Mouse (Mus musculus) c-Kit-positive CD71-positive TER-119-positive erythroid progenitor cells, embryonic 14.5 days (primary cell): Measurements from ENCODE around the gene Tmem211.

Source experiments
- DNase-seq: peaks from one replicate; pipeline ENCODE4 v3.0.0-alpha.2; 2013; ENCODE audit warnings: low spot score

The Tmem211 gene

DNA sequence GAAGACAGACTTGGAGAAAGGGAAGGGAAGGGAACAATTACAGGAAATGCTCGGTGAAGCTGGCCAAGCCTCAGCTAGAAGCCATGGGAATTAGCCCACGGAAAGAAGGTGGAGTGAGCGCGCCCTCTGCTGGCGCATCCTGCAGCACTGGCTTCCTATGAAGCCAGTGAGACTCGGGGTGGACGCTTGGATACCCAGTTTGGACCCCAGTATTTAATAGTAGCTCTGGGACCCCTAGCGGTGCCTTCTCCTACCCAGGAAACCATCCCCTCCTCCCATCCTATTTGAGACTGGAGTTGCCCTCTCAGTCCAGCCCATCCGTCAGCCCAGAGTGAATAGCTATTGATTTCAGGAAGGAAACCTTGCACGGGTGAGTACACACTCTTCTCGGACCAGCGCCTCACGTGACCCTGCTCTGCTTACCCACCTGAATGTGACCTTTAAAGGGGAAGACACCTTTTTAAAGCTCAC lies at the start of gene Tmem211:
TSS of gene Tmem211 (plus strand) at position 278 of the 471 bp plus-strand sequence.
- peak; percentile 28 for DNase-seq

DNA sequence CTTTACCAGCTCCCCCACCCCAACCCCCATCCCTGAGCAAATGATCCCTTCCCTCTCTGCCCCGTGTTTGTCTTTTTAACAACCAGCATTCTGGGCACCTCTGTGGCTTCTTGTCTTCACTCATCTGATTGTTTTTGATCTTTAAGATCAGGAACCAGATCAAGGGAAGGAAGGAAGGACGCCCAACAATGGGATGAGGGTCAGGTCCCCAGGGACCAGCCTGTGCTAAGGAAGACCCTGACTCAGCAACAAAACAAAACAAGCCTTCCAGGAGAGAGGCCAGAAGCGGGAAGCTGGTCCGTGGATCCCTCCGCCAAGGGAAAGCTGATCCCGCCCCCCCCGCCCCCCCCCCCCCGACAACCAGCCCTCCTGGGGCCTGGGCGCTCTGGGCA lies 47.3 kb upstream of the Tmem211 start:
- DNase-seq = no peak

DNA sequence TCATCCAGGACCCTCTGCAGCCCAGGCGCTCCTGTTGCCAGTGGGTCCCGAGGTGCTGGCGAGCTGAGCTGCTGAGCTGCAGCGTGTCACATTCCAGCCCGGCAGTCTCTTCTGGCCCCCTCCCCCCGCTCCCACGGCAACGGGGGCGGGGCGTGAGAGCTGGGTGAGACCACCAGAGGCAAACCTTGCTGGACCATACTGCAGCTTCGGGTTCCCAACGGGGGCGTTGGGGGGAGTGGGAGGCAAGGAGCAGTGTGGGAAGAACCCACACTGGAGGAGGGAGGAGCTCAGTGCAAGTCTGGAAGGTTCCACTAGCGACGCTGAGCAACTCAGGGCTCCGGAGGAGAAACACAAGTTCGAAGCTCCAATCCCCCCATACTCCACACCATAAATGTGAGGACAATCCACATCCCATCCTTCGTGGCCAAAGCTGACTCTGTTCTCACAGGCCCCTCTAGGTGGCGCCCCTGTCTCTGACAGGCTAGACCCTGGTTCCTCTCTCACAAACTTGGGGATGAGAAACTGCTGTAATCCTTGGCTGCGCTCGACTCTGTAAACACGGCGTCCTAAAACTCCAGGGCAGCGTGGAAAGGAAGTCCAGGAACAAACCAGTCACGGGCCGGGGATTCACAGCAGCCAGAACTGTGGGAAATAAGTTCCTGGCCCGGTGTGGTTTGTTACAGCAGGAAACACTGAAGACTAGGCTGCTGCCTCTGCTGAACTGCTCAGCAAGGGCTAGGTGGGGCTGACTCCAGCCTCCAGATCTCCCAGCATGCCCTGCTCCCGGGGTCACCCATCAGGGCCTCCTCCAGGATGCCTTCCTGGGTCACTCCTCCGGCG lies 46.6 kb upstream of the Tmem211 start:
- DNase-seq = peak; percentile 60

DNA sequence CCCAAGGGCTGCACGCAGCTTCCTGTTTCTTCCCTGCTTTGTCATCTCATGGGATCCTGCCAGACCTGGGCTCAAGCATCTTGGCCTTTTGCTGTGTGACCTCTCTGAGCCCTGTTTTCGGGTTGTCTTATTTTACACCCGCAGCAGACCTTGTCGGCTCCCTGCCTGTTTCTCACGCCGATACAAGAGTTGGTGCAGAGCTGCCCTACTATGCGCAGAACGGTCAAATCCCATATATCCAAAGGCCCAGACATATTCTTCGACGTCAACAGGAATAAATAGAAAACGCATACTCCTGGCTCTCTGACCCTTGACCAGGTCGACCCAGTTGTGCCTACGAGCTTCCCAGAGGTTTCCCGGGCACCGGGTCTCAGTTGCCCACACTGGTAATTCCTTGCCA lies 46.0 kb upstream of the Tmem211 start:
- no peak for DNase-seq

DNA sequence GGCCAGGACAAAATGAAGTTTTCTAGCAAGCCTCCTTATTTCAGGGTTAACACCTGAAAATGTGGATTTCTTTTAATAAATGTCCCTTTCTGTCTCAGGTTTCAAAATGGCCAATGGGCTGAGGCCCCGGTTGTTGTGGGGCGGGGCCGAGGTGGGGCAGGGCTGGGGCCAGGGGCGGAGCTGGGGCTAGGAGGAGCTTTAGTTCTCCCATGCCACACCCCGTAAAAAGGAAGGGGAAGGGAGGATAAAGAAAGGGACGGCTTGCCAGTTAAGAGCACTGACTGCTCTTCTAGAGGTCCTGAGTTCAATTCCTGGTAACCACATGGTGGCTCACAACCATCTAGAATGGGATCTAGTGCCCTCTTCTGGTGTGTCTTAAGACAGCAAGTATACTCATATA lies 45.3 kb upstream of the Tmem211 start:
- peak; percentile 38 for DNase-seq

DNA sequence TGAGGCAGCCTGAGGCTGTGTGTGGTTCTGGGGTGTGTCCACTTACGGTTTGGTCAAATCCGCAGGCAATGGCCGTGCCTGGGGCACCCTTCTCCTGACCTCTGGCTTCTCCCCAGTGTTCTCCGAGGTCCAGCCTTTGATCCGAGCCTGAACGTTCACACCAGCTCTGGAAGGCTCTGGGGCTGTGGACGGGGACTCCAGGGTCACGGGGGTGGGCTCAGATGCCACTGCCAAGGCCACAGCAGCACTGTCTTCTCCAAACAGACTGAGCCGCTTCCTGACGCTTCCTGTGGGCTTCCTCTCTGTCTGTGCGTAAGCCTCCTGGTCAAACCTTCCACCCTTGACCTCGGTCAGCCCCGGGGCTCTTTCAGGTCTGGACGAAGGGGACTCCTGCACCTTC lies 36.2 kb upstream of the Tmem211 start:
- no peak for DNase-seq

DNA sequence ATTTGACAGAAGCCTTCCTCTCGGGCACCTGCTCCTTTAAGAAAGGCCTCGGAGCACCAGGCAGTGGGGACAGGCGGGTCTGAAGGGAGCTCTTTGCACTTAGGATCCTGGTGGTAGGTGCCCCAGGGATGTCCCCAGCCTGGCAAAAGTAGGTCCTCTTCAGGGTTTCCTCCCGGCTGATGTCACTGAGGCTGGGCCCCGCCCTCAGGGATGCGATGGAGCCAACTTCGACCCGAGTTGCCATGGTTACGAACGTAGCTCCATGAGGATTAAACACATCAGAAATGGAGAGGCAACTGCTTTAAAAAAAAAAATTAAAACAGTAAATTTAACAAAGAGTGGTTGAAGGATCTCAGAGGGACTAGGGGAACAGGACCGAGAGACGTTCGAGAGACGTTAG lies 34.8 kb upstream of the Tmem211 start:
- no peak for DNase-seq

DNA sequence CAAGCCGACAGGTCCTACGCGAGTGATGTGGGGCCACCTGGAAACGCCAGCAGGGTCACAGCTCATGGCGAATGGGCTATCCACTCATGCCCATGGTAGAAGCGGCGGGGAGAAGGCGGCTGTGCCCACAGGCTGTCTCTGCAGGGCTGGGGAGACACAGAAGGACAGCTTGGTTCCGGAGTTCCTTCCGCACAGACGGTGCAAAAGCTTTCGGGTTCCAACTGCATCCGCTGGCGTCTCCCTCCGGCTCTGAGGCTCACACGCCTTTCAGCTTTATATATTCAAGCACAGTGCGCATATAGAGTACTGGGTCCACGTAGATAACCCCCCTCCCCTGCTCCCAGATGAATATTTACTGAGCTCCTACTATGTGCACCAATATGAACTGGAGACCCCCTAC lies 32.9 kb upstream of the Tmem211 start:
- no peak for DNase-seq

DNA sequence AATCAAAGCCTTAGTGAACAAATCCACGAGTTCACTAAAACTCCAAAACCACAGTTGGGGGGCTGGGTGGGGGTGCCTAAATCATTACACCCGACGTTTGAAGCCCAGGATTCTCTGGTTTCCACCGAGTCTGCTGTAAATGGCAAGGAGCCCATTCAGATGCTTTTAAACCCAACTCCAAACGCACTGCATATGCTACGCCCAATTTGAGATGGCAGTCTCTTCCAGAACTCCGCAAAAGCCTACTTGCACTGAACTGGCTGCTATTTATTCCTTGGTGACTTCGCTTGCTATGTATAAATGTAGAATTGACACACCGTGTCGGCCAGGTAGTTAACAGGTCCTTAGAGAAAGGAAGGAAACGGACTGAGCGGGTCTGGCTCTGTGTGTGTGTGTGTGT lies 31.3 kb upstream of the Tmem211 start:
- no peak for DNase-seq

DNA sequence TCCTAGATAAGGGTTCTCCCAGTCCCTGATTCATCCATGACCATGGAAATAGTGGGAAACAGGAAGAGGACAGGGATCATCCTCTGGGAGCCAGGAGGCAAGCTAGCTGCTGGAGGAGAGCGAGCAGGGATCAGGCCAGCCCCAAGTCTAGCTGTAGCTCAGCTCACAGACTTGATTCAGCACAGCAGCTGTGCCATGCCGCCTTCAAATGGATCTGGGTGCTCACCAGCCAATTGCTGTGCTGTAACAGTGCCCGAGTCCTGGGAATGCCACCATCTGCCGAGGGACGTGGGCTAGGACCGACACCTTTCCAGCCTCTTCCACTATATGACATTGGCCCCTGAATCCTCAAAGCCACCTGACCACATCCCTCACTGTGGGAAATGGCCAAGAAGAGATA lies 30.8 kb upstream of the Tmem211 start:
- DNase-seq = no peak

DNA sequence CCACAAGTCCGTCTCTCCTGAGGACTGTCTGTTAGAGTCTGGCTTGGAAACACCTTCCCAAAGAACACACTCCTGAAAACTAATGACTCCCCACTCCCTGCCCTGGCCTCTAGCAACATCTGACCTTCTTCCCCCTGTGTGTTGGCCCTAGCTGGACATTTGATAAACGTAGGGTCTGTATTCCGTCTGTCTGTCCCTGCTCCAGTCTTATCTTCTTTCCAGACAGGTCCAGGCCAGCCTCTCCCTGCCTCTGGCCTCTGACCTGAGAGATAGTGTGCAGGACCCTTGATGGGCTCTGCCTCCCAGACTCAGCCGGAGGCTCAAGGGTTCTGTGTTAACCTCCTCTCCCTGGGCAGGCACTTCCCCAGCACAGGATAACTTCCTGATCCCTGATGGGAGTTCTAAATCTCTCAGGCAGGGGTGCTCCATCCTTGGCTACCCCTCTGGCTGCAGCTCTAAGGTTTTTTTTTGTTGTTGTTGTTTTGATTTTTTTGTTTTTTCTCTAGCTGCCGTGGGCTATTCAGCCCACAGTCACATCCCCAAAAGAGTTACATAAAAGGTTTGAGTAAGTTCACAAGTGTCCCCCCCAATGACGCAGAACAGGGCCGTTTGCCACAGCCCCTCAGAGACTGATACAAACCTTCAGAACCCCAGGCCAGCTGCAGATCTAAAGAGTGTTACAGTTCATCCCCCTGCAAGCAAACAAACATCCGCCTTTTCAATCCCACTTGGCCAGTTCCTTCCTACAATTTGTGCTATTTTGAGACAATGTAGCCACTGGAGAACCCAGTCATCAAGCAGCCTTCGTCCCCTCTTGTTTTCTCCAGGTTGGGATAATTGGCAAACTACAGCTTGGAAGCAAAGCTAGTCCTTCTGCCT lies 29.6 kb upstream of the Tmem211 start:
- DNase-seq = no peak

DNA sequence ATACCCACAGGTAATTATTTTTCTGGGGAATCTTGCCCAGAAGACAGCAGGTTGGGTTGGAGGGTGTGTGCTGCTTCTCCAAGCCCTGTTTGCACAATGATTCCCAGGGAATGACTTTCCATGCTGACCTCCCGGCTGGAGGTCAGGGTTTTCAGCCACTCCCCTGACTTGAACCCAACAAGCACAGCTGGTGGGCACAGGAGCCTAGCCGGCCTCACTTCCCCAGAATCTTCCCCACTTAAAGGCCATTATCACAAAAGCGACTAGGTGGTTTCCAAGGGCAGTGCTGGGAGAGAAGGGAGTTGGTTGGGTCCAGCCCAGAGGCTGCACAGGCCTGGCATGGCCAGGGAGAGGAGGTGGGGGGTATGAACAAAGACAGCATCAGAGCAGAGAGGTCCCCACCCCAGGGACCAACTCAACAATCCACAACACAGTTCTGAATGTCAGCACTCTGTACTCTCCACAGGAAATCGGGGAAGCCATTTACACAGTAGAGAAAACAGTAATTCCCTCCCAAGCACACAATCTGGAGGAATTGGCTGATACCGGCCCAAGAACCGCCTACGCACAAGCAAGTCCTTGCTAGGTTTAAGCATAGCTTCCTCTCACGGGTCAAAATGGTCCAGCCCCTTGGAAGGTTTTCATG lies 27.5 kb upstream of the Tmem211 start:
- DNase-seq = no peak

DNA sequence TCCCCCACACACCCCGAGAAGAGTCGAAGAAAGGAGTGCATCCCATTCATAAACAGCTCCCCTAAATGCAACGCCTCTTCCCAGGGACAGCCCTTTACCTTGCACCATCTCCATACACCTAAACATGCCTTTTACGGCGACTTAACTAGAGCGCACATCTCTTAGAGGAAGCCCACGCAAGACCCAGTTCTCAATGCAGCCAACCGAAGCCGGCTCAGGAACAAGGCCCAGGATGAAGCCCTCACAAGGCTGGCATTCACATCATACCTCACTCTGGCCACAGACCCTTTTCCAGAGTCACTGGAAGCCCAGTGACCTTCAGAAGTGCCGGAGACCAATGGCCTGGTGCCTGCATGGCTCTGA lies 27.0 kb upstream of the Tmem211 start:
- no peak for DNase-seq

DNA sequence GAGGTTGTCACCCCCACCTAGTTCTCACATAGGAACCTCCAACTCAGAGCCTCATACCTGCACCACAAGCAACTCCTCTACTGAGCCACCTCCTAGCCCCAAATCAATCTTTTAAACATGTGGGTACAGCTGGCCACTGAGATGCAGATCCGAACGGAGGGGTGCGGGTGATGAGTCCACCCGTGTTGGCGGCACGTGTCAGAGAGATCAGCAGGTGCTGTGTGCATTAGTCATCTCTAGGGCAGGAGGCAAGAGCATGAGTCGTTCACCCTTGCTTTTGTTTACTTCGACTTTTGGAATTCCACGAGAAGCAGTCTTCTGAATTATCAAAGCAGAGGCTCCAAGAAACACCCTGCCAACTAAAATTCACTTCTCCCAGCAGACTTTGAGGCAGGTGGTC lies 22.5 kb upstream of the Tmem211 start:
- no peak for DNase-seq

DNA sequence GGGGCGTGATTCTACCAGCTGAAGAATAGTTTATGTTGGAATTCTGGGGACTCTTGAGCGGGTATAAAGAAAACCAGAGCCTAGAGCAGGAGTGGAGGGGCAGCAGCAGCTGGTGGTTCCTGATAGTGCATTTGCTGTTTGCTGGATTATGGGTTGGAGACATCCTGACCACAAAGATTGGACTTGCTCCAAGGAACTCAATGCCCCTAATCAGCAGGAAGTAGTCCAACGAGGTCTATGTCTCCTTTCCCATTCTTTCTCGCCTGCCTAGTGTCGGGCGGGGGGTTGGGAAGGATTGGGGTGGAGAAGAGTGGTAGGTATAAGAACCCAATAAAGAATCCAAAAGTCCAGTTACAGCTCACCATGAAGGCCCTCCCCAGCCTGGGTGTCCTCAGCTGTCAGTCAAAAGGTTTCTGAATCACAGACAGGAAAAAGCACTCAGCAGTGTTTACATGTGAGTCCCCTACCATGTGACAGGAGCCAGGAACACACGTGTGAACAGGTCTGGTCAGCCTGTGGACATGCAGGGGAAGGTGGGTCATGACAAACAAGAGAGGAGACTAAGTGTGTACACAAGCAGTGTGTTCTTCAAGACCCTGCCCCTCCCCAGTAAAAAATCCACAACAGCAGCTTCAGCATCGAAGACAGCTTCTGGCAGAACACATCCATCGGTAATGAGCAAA lies 19.9 kb upstream of the Tmem211 start:
- no peak for DNase-seq

DNA sequence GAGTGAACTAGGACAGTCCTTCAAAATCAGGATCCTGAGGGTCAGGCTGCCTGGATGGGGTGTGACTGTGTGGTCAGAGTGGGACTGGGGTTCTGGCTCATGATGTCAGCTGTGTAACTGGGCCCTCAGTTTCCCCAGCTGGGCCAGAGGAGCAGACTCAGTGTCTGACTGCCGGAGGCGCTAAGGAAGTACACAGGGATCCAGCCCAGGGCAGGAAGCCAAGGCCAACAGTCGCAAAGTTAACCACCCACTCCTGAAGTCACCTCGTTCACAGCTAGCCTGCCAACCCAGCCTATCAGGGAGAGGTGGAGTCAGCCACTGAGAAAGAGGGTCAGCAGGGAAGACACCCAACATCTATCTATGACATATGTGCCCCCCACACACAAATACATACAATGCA lies 18.7 kb upstream of the Tmem211 start:
- DNase-seq = no peak

DNA sequence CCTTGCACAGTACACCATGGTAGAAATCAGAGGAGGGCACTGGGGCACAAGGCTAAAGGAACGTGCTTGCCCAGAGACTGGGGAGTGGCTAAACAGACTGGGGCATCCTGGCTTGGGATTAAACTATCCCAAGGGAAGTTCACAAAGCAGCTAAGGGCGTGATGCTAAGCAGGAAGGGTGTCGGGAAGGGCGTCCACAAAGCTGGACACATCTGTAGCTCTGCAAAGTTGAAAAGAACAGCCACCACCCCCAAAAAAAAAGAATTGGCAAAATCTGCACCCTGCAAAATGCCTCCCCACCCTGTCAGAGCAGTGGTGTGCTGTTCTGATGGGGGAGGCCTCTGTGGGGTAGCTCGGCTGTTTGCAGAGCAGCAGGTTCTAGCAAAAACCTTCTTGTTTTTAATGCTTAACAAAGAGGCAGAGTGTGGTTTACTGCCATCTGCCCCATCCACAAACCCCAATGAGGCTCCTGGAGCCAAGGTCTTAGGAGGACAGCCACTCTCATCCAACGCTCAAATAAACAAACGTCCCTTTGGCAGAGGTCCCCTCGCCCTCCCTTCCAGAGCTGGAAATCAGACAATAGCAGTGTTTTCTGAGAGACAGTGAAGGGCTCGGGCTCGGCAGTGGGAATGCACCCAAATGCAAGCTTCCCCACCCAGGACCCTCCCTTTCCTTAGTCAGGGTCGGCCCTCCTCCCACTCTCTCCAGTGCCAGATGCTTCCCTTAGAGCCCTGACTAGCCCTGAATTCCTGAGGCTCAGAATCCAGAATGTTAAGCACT lies 17.9 kb upstream of the Tmem211 start:
- no peak for DNase-seq

DNA sequence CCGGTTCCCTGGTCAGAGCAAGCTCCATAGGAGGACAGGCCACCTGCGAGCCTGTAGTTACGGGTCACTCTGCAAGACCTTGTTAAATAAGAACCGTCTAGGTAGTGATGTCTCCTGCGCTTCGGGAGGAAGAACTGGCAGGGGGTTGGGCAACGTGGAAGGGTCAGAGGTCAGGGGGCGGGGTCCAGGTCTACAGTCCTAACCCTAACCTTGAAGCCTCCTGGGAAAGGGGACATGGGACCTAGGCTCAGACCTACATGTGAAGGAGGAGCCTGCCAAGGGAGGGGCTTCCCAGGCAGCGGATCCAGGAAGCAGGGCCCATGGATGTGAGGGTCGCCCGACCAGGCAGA lies 17.3 kb upstream of the Tmem211 start:
- no peak for DNase-seq

DNA sequence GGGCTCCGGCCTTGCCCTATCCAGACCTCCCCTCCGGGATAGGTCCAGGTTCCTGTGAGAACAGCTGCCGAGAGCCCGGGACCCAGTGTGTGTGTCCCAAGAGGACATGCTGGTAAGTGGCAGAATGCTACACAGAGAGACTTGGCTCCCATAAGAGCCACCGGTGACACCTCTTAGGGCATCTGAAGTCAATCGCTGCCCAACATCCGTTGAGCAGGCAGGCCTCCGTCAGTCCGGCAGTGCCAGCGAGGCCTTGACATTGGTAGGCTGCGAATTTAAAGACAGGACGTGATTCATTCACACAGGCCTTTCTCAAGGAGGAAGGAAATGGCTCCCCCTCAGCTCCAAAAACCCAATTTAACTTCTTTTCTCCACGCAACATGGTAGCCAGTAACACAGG lies 16.8 kb upstream of the Tmem211 start:
- DNase-seq = no peak

DNA sequence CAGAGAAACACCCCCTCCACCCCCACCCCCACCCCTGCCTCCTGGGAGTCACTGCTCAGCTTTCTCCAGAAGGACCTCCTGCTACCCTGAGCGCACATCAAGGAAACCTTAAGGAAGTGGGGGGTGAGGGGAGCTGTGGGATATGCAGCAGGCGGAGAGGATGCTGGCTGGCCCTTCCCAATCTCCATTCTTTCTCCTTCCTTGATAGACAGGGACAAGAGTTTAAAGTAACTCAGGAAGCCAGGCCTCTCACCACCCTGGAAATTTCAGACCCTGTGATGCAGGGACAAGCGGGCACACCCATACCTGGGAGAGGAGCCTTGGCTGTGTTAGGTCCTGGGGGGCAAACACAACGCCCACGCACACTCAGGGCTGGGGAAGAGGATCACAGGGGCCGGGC lies 16.4 kb upstream of the Tmem211 start:
- DNase-seq = no peak

DNA sequence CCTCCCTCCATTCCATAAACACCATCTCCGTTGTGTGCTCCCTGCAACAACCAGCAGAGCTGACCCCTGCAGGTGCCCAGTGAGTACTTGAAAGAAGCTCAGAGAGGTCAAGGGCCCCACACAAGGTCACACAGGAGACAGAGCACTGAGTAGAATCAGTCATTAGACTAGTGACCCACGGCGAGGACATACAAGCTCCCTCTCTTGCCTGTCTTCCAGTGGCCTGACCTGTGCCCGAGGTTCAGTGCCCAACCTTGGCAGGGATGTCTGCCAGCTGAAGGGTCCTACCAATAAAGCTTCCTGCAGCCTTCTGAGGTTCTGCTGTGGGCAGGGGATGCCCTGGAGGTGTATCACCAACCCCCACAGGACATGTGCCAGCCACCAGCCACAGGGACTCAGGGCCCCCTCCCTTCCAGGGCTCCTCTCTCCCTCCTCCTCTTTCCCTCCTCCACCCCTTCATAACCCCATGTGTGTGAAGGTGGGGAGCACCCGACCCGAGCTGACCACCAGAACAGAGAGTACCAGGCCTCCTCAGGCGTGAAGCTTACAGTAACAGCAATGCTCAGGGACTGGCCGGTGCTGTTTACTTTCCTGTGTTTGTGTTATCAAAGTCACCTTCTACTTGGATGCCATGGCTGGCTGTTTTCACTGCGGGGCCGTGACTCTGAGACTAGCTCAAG lies 14.4 kb upstream of the Tmem211 start:
- DNase-seq = no peak
